Mouse (Mus musculus) small intestine, adult 2 months (tissue): ENCODE measurements around the gene Metrn. TPM values are rescaled to one million over a fixed set of nuclear protein-coding genes. Genes with fewer than 3 reads are reported as not detected.

Experiments
- H3K27ac ChIP-seq: fragments of 200-500 bp; 2 replicates; pipeline ENCODE4 v1.5.1; 2012; ENCODE audit warnings: low read depth, low read length, control low read depth, inconsistent platforms; ENCODE audit not compliant: insufficient read depth
- H3K27me3 ChIP-seq: fragments of 200-500 bp; 2 replicates; pipeline ENCODE4 v1.6.1; 2012; ENCODE audit warnings: mild to moderate bottlenecking, moderate library complexity, low read length, inconsistent platforms; ENCODE audit not compliant: control insufficient read depth, insufficient read depth
- H3K36me3 ChIP-seq: fragments of 200-500 bp; 2 replicates; pipeline ENCODE4 v1.6.1; 2012; ENCODE audit warnings: mild to moderate bottlenecking, low read length, control low read depth, inconsistent platforms; ENCODE audit not compliant: control insufficient read depth, insufficient read depth
- H3K4me1 ChIP-seq: fragments of 200-500 bp; 2 replicates; pipeline ENCODE4 v1.6.1; 2012; ENCODE audit warnings: low read length, inconsistent platforms, mixed read lengths; ENCODE audit not compliant: control insufficient read depth, insufficient read depth, insufficient read length
- H3K4me3 ChIP-seq: fragments of 200-500 bp; 2 replicates; pipeline ENCODE4 v1.5.1; 2012; ENCODE audit warnings: low read depth, mild to moderate bottlenecking, control low read depth, inconsistent platforms, low read length, moderate library complexity
- CTCF ChIP-seq: fragments of 200-500 bp; IDR thresholded peaks from 2 replicates; pipeline ENCODE4 v1.5.1; 2012; ENCODE audit warnings: low read depth, mild to moderate bottlenecking, control low read depth, inconsistent platforms, low read length, moderate library complexity, mixed read lengths; ENCODE audit not compliant: insufficient replicate concordance, insufficient read length; ENCODE audit errors: extremely low read depth
- POLR2A ChIP-seq: fragments of 200-500 bp; IDR thresholded peaks from 2 replicates; pipeline ENCODE4 v1.6.1; 2012; ENCODE audit warnings: low read depth, mild to moderate bottlenecking, control low read depth, inconsistent platforms, low read length, moderate library complexity
- WGBS: fragments of 180-500 bp; shearing (Covaris S2); methylation state at CpG from one replicate; pipeline ENCODE4 v1.1.7; 2018; 5-methylcytosine and 5-hydroxymethylcytosine counted together
- polyA plus RNA-seq: library from polyadenylated mRNA; depleted of rRNA; stranded (reverse); fragments of >200 nt; gene quantifications from 2 replicates; pipeline ENCODE4 v1.2.3, GENCODE M21; 2012; rRNA removed

Gene Metrn
- polyA plus RNA-seq, 1 experiment: 31.9 TPM

GRCm38 (mm10) chr17:25754241-25754640 is 42.7 kb downstream of the Metrn start, which contains the start of gene Msln:
Gene Msln, minus strand, starts transcription at chr17:25754378.
- H3K27me3 ChIP-seq: no peaks in the 10 kb centered on the region
- no peak for TF ChIP-seq POLR2A
- no peak for TF ChIP-seq CTCF
- WGBS: 72% methylated on average over 9 of the region's 9 CpGs

GRCm38 (mm10) chr17:25751446-25751845 is 45.5 kb downstream of the Metrn start:
- no peaks in the 10 kb centered on the region for H3K27me3 ChIP-seq
- H3K4me1 ChIP-seq: no peaks in the 10 kb centered on the region
- no peak overlapping the region for H3K4me3 ChIP-seq
- H3K36me3 ChIP-seq: no peaks in the 10 kb centered on the region
- H3K27ac ChIP-seq: no peak overlapping the region
- no peak for TF ChIP-seq CTCF
- no peak for TF ChIP-seq POLR2A
- 6% methylated on average over 5 of the region's 5 CpGs for WGBS

More at GRCm38 (mm10) chr17:25754241-25754640, 42.7 kb downstream of the Metrn start, which contains the start of gene Msln:
- Histone ChIP-seq H3K27ac (no peak within 1 kb of the TSS), H3K4me1 (no peaks in the 10 kb centered on the region), H3K36me3 (no peaks in the 10 kb centered on the region), H3K4me3 (no peak within 1 kb of the TSS)

- Histone ChIP-seq H3K4me1 (no peaks in the 10 kb centered on the region), H3K27me3 (no peaks in the 10 kb centered on the region), H3K4me3 (no peak overlapping the region), H3K36me3 (no peaks in the 10 kb centered on the region), H3K27ac (no peak overlapping the region)
- WGBS: 83% methylated on average over 6 of the region's 6 CpGs
- TF ChIP-seq CTCF: no peak
- TF ChIP-seq POLR2A: no peak
Observed at GRCm38 (mm10) chr17:25749314-25749713, 47.6 kb downstream of the Metrn start.

- H3K4me3 ChIP-seq: no peak overlapping the region
- H3K27me3 ChIP-seq: no peaks in the 10 kb centered on the region
- WGBS: 87% methylated on average over 4 of the region's 4 CpGs
- no peaks in the 10 kb centered on the region for H3K36me3 ChIP-seq
- H3K4me1 ChIP-seq: no peaks in the 10 kb centered on the region
- no peak overlapping the region for H3K27ac ChIP-seq
- no peak for TF ChIP-seq CTCF
- no peak for TF ChIP-seq POLR2A
Observed at GRCm38 (mm10) chr17:25748238-25748637, 48.7 kb downstream of the Metrn start.

- 58% methylated on average over 10 of the region's 10 CpGs for WGBS
- no peak for TF ChIP-seq CTCF
- no peak for TF ChIP-seq POLR2A
- Histone ChIP-seq H3K4me1 (no peaks in the 10 kb centered on the region), H3K27me3 (no peaks in the 10 kb centered on the region), H3K27ac (no peak overlapping the region), H3K4me3 (no peak overlapping the region), H3K36me3 (no peaks in the 10 kb centered on the region)
Observed at GRCm38 (mm10) chr17:25744311-25744710, 52.6 kb downstream of the Metrn start.

GRCm38 (mm10) chr17:25743831-25744230 is 53.1 kb downstream of the Metrn start:
- Histone ChIP-seq H3K27me3 (no peaks in the 10 kb centered on the region), H3K4me1 (no peaks in the 10 kb centered on the region), H3K36me3 (no peaks in the 10 kb centered on the region), H3K27ac (no peak overlapping the region), H3K4me3 (no peak overlapping the region)
- no peak for TF ChIP-seq CTCF
- TF ChIP-seq POLR2A: no peak
- WGBS: 79% methylated on average over 9 of the region's 9 CpGs

Other genes starting within 250 kb of the Metrn start
- gene Sox8, start 226.4 kb downstream of the Metrn start, polyA plus RNA-seq: 0.67 and 0.98 TPM in 2 replicates
- 10.0 and 10.9 TPM in 2 replicates for gene Lmf1, start 218.1 kb downstream of the Metrn start, polyA plus RNA-seq
- gene Gng13, start 80.0 kb downstream of the Metrn start, polyA plus RNA-seq: 0.20 and 0.30 TPM in 2 replicates
- gene Chtf18, start 69.7 kb downstream of the Metrn start, polyA plus RNA-seq: 7.3 and 15.2 TPM in 2 replicates
- 12.4 and 23.0 TPM in 2 replicates for gene Rpusd1, start 69.5 kb downstream of the Metrn start, polyA plus RNA-seq
- gene Mslnl, start 61.1 kb downstream of the Metrn start, polyA plus RNA-seq: 0.16 and 0.20 TPM in 2 replicates
- gene Msln, start 42.8 kb downstream of the Metrn start, polyA plus RNA-seq: 1.0 and 3.8 TPM in 2 replicates
- 14.9 and 19.3 TPM in 2 replicates for gene Narfl, start 23.4 kb downstream of the Metrn start, polyA plus RNA-seq
- gene Haghl, start 11.5 kb downstream of the Metrn start, polyA plus RNA-seq: 12.7 and 25.0 TPM in 2 replicates
- gene Ccdc78, start 10.6 kb downstream of the Metrn start, polyA plus RNA-seq: 0.06 TPM in 1 of 2 replicates, not detected in the other
- 70.7 and 135 TPM in 2 replicates for gene Fam173a, start 4.2 kb downstream of the Metrn start, polyA plus RNA-seq
- gene AC134908.4, start 1.5 kb downstream of the Metrn start, polyA plus RNA-seq: 0.48 TPM in 1 of 2 replicates, not detected in the other
- gene Fbxl16, start 11.9 kb upstream of the Metrn start, polyA plus RNA-seq: 3.1 and 3.7 TPM in 2 replicates
- gene Wdr24, start 26.5 kb upstream of the Metrn start, polyA plus RNA-seq: 18.2 and 40.0 TPM in 2 replicates
- 30.2 and 47.3 TPM in 2 replicates for gene Jmjd8, start 31.7 kb upstream of the Metrn start, polyA plus RNA-seq
- 76.7 and 141 TPM in 2 replicates for gene Stub1, start 36.3 kb upstream of the Metrn start, polyA plus RNA-seq
- gene Rhbdl1, start 40.2 kb upstream of the Metrn start, polyA plus RNA-seq: 6.9 and 10.6 TPM in 2 replicates
- gene Gm20683, start 44.6 kb upstream of the Metrn start, polyA plus RNA-seq: 28.3 and 55.5 TPM in 2 replicates
- gene Rhot2, start 47.7 kb upstream of the Metrn start, polyA plus RNA-seq: 54.9 and 87.5 TPM in 2 replicates
- 8.3 and 13.3 TPM in 2 replicates for gene Wdr90, start 64.4 kb upstream of the Metrn start, polyA plus RNA-seq
- gene Mcrip2, start 71.6 kb upstream of the Metrn start, polyA plus RNA-seq: 84.8 and 111 TPM in 2 replicates
- gene Mettl26, start 77.9 kb upstream of the Metrn start, polyA plus RNA-seq: 149 and 196 TPM in 2 replicates
- gene Wfikkn1, start 83.7 kb upstream of the Metrn start, polyA plus RNA-seq: 0.72 and 2.6 TPM in 2 replicates
- gene Rab40c, start 122.6 kb upstream of the Metrn start, polyA plus RNA-seq: 20.7 and 43.4 TPM in 2 replicates
- 59.8 and 74.1 TPM in 2 replicates for gene Pigq, start 147.8 kb upstream of the Metrn start, polyA plus RNA-seq
- gene Nhlrc4, start 147.8 kb upstream of the Metrn start, polyA plus RNA-seq: 0.51 TPM in 1 of 2 replicates, not detected in the other
- 0.04 TPM in 1 of 2 replicates, not detected in the other for gene A930017K11Rik, start 155.4 kb upstream of the Metrn start, polyA plus RNA-seq
- gene Capn15, start 188.7 kb upstream of the Metrn start, polyA plus RNA-seq: 46.8 and 75.2 TPM in 2 replicates